Comparison of ENCODE assay signal across 8 mouse cellular contexts in the genomic region with DNA sequence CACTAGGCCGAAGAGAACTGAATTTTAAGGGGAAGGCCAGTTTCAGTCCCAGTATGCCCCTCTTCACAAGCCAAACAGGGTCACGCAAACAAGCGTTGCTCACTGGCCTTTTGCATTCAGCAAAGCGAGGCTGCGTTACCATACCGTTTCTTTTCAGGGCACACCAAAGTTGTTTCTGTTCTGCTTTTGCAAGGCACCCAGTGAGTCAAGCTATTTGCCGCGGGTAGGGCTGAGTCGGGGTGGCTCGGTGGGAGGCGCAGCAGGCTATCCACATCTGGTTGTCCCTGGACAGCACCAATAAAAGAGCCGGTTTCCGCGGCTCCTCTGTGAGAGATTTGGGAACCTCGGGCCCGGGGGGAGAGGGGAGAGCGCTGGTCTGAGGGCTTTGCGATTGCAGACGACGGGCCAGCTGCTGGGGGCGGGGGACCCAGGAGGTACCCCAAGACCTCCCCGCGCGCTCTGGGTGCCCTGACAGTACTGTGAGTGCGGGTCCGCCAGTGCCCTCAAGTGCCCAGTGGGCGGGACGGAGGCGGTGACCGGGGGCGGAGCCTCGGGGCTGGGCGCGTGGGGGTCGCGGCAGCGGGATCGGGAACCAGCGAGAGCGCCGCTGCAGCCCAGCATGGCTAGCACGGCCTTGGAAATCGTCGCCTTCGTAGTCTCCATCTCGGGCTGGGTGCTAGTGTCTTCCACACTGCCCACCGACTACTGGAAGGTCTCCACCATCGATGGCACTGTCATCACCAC.
DNase-seq lines count a peak whose midpoint lies in the region; ATAC-seq lines count a peak whose summit lies in the region.

No protein-coding gene starts in this region.

- peak overlapping the region; percentile 44 for H3K4me3 ChIP-seq in forebrain, embryonic 14.5 days (ENCODE audit: low read depth, low read length)

- no peaks in the 10 kb centered on the region for H3K9me3 ChIP-seq in forebrain, embryonic 14.5 days (replicated peaks; ENCODE audit: control insufficient read depth, low read length)

- peaks cover 12% of the 10 kb centered on the region for H3K27me3 ChIP-seq in forebrain, embryonic 14.5 days (replicated peaks; ENCODE audit: control insufficient read depth, insufficient read depth, low read length)

- H3K27ac ChIP-seq in forebrain, embryonic 14.5 days (ENCODE audit: low read depth, low read length): no peak overlapping the region

- ATAC-seq in CD4-positive, CD25-positive, alpha-beta regulatory T cell, adult 4 months: peak; percentile 42
- ATAC-seq in forebrain, embryonic 14.5 days: peak; percentile 76
- peak; percentile 74 to 76 for ATAC-seq in hematopoietic stem cell, adult 5-6 weeks (replicated peaks in 1 of 2; ENCODE audit: insufficient read depth in 1 of 2, low FRiP score in 2 of 2, low TSS enrichment in 1 of 2, low read depth in 1 of 2, poor library complexity in 2 of 2, severe bottlenecking in 2 of 2)
- peak; percentile 70 for ATAC-seq in megakaryocyte progenitor cell, adult 5-6 weeks (replicated peaks; ENCODE audit: poor library complexity)

- H3K4me1 ChIP-seq in forebrain, embryonic 14.5 days (ENCODE audit: control insufficient read depth, insufficient read depth, low read length): peaks cover 10% of the 10 kb centered on the region; the same call in 1 of the 2 replicates

- H3K36me3 ChIP-seq in forebrain, embryonic 14.5 days (ENCODE audit: control insufficient read depth, insufficient read depth, low read length): no peaks in the 10 kb centered on the region

- peak overlapping the region; percentile 97 for H3K4me2 ChIP-seq in forebrain, embryonic 14.5 days (ENCODE audit: low read length)

- peak overlapping the region; percentile 54 for H3K9ac ChIP-seq in forebrain, embryonic 14.5 days (ENCODE audit: low read length)

- peak; percentile 63 for DNase-seq in adrenal gland, postnatal 10 days
- peak; percentile 59 for DNase-seq in forebrain, embryonic 14.5 days (ENCODE audit: low spot score)
- DNase-seq in layer of hippocampus, postnatal 36 days: peak; percentile 39 to 48
- peak; percentile 41 for DNase-seq in right cerebral cortex, postnatal 14 days
- DNase-seq in urinary bladder, postnatal 36 days (ENCODE audit: low spot score in 2 of 2): peak; percentile 31 to 49

- WGBS in forebrain, embryonic 14.5 days: 1% methylated on average over 47 of the region's 48 CpGs
